Mouse (Mus musculus): ENCODE measurements at regions not wholly inside any gene's neighbourhood (a gene's known extent, or its start where the extent isn't known, plus 50 kb on each side); places are given as distances from the start of the nearest gene placed in this dataset.

DNA sequence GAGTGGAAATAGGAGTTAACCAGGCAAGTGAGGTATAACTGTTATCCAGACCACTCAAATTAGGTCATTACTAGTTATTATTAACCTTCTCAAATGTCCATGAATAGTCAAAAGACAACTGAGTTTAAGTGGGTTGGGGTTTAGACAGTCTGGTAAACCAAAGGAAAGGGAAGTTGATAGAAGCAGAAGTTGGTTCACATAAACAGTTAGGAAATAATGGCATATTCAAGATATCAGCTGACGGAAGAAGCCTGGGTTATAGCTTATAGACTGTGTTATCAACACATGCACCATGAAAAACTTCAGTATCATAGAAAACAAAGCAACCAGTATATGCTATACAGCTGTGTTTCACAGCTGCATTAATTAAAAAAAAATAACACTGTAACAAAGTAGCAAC lies 1291.5 kb downstream of the Diaph3 start:
- no peak overlapping the region for H3K9ac ChIP-seq (ENCODE audit: control insufficient read depth, low read depth, low read length, poor library complexity, severe bottlenecking)
- no peaks in the 10 kb centered on the region for H3K9me3 ChIP-seq (replicated peaks; ENCODE audit: insufficient read depth, low read length)
- H3K27ac ChIP-seq (ENCODE audit: control insufficient read depth, low read depth, low read length), result no peak overlapping the region
- DNase-seq (ENCODE audit: low read depth, low spot score), result peak; percentile 61
- H3K27me3 ChIP-seq (ENCODE audit: control insufficient read depth in 1 of 2, insufficient read depth in 2 of 2, low read length in 2 of 2), result no peaks in the 10 kb centered on the region
- no peaks in the 10 kb centered on the region for H3K4me1 ChIP-seq (ENCODE audit: control insufficient read depth in 1 of 2, insufficient read depth in 2 of 2, low read length in 2 of 2)
- TF ChIP-seq CTCF (IDR thresholded peaks at IDR 0.05 in 2 of 3, conservative IDR thresholded peaks at IDR 0.05 in 1 of 3; ENCODE audit: control insufficient read depth in 1 of 3, insufficient read depth in 1 of 3, low read depth in 2 of 3, low read length in 3 of 3, poor library complexity in 1 of 3, severe bottlenecking in 1 of 3) (no peak), EP300 (IDR thresholded peaks at IDR 0.05; ENCODE audit: low read depth in 1 of 2, low read length in 2 of 2) (peak; percentile 73 to 80), MAFK (IDR thresholded peaks at IDR 0.05; ENCODE audit: borderline replicate concordance, low read depth, low read length) (no peak), NELFE (IDR thresholded peaks at IDR 0.05; ENCODE audit: low read depth, low read length) (no peak), ZC3H11A (IDR thresholded peaks at IDR 0.05; ENCODE audit: low read depth, low read length) (no peak), GATA1 (IDR thresholded peaks at IDR 0.05; ENCODE audit: low read depth, low read length) (peak; percentile 48), ETS1 (IDR thresholded peaks at IDR 0.05; ENCODE audit: low read depth, low read length) (peak; percentile 66; the same call in 1 of the 2 replicates), HCFC1 (IDR thresholded peaks at IDR 0.05; ENCODE audit: low read depth, low read length) (no peak), POLR2AphosphoS2 (IDR thresholded peaks at IDR 0.05; ENCODE audit: low read length) (no peak), MYB (IDR thresholded peaks at IDR 0.05; ENCODE audit: low read depth, low read length) (0 out of 2 replicates have a peak, but pooled peaks have one; percentile 27), TCF12 (IDR thresholded peaks at IDR 0.05; ENCODE audit: low read depth, low read length) (0 out of 2 replicates have a peak, but pooled peaks have one; percentile 26), MEF2A (IDR thresholded peaks at IDR 0.05; ENCODE audit: extremely low read depth, insufficient replicate concordance, low read depth, low read length, poor library complexity, severe bottlenecking) (no peak), GABPA (IDR thresholded peaks at IDR 0.05; ENCODE audit: low read depth, low read length) (no peak), CHD1 (IDR thresholded peaks at IDR 0.05; ENCODE audit: low read depth, low read length) (no peak)
- no peak overlapping the region for H3K4me3 ChIP-seq (ENCODE audit: control insufficient read depth in 1 of 2, insufficient read depth in 1 of 2, low read depth in 2 of 2, low read length in 2 of 2)
- H3K79me2 ChIP-seq (ENCODE audit: control insufficient read depth, insufficient read depth, low read length, poor library complexity), result no peaks in the 10 kb centered on the region
- H3K36me3 ChIP-seq (ENCODE audit: control insufficient read depth in 1 of 2, insufficient read depth in 2 of 2, low read length in 2 of 2), result no peaks in the 10 kb centered on the region; a peak in 1 of 4 replicates

DNA sequence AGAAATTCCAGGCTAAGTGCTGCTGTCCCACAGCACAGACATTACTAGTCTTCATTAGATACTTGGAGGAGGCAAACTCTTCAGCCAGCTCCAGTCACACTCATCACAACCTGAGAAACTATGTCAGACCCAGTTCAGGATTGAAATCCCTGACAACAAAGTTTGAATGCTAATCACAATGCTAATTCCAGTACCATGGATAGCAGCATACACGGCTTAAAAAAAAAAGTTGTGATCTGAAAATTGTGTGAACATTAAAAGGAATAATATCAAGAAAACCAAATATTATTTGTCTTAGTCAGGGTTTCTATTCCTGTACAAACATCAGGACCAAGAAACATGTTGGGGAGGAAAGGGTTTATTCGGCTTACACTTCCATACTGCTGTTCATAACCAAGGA lies 1305.5 kb downstream of the Diaph3 start:
- Histone ChIP-seq H3K9me3 (replicated peaks; ENCODE audit: insufficient read depth, low read length) (no peaks in the 10 kb centered on the region), H3K79me2 (ENCODE audit: control insufficient read depth, insufficient read depth, low read length, poor library complexity) (no peaks in the 10 kb centered on the region), H3K4me3 (ENCODE audit: control insufficient read depth in 1 of 2, insufficient read depth in 1 of 2, low read depth in 2 of 2, low read length in 2 of 2) (no peak overlapping the region), H3K27ac (ENCODE audit: control insufficient read depth, low read depth, low read length) (no peak overlapping the region), H3K27me3 (ENCODE audit: control insufficient read depth in 1 of 2, insufficient read depth in 2 of 2, low read length in 2 of 2) (no peaks in the 10 kb centered on the region), H3K36me3 (ENCODE audit: control insufficient read depth in 1 of 2, insufficient read depth in 2 of 2, low read length in 2 of 2) (no peaks in the 10 kb centered on the region), H3K4me1 (ENCODE audit: control insufficient read depth in 1 of 2, insufficient read depth in 2 of 2, low read length in 2 of 2) (no peaks in the 10 kb centered on the region), H3K9ac (ENCODE audit: control insufficient read depth, low read depth, low read length, poor library complexity, severe bottlenecking) (no peak overlapping the region)
- DNase-seq (ENCODE audit: low read depth, low spot score), result peak; percentile 43
- TF ChIP-seq ZC3H11A (IDR thresholded peaks at IDR 0.05; ENCODE audit: low read depth, low read length), result no peak
- TF ChIP-seq ZNF384 (IDR thresholded peaks at IDR 0.05; ENCODE audit: low read depth, low read length), result peak; percentile 91

DNA sequence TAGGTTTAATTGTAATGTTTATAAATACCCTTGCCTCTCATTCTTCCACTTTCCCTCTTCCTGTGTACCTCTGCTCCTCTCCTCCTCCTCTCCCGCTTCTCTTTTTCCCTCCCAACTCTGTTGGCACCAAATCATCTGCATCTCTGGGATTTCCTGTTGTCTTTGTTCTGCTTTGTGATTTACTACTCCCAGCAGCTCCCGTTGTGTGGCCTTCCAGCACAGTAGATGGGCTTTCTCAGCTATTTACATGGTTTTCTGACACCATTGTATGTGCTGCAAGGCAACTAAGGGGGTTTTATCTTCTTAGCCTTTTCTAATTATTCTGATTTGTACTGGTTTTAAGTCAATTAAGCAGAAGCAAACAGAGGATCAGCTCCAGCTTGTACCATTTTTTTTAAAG lies 1326.1 kb downstream of the Diaph3 start:
- TF ChIP-seq POLR2AphosphoS2 (IDR thresholded peaks at IDR 0.05; ENCODE audit: low read length) (no peak), CHD2 (IDR thresholded peaks at IDR 0.05; ENCODE audit: low read length) (no peak), TAL1 (IDR thresholded peaks at IDR 0.05; ENCODE audit: low read length) (no peak), MAFK (IDR thresholded peaks at IDR 0.05; ENCODE audit: borderline replicate concordance, low read depth, low read length) (no peak), POLR2A (IDR thresholded peaks at IDR 0.05; ENCODE audit: control insufficient read depth in 1 of 2, insufficient read depth in 1 of 2, low read depth in 1 of 2, low read length in 2 of 2, poor library complexity in 1 of 2) (no peak), UBTF (IDR thresholded peaks at IDR 0.05; ENCODE audit: borderline replicate concordance, insufficient read depth, low read depth, low read length) (no peak)
- H3K4me3 ChIP-seq (ENCODE audit: control insufficient read depth in 1 of 2, insufficient read depth in 1 of 2, low read depth in 2 of 2, low read length in 2 of 2), result no peak overlapping the region
- H3K79me2 ChIP-seq (ENCODE audit: control insufficient read depth, insufficient read depth, low read length, poor library complexity), result no peaks in the 10 kb centered on the region
- H3K9ac ChIP-seq (ENCODE audit: control insufficient read depth, low read depth, low read length, poor library complexity, severe bottlenecking), result no peak overlapping the region
- H3K27me3 ChIP-seq (ENCODE audit: control insufficient read depth in 1 of 2, insufficient read depth in 2 of 2, low read length in 2 of 2), result no peaks in the 10 kb centered on the region
- no peaks in the 10 kb centered on the region for H3K4me1 ChIP-seq (ENCODE audit: control insufficient read depth in 1 of 2, insufficient read depth in 2 of 2, low read length in 2 of 2)
- DNase-seq (ENCODE audit: low read depth, low spot score), result no peak
- H3K36me3 ChIP-seq (ENCODE audit: control insufficient read depth in 1 of 2, insufficient read depth in 2 of 2, low read length in 2 of 2), result no peaks in the 10 kb centered on the region
- H3K27ac ChIP-seq (ENCODE audit: control insufficient read depth, low read depth, low read length), result no peak overlapping the region
- H3K9me3 ChIP-seq (replicated peaks; ENCODE audit: insufficient read depth, low read length), result no peaks in the 10 kb centered on the region

All from MEL (cell line).